Mouse (Mus musculus): ENCODE data around the gene Shb. TPM values are rescaled to one million over a fixed set of nuclear protein-coding genes. Genes with fewer than 3 reads are reported as not detected.

Gene Shb
- total and polyA plus RNA-seq, 2 experiments: 17.1 to 42.1 TPM

- Histone ChIP-seq H3K4me3 (ENCODE audit: insufficient read depth, low read depth, low read length) (no peak overlapping the region), H3K79me2 (ENCODE audit: control insufficient read depth, insufficient read depth, low read length) (peaks cover 4% of the 10 kb centered on the region; the same call in 1 of the 2 replicates), H3K27ac (replicated peaks; ENCODE audit: insufficient read depth, low read depth, low read length) (no peak overlapping the region), H3K4me1 (ENCODE audit: control insufficient read depth, insufficient read depth, low read length) (no peaks in the 10 kb centered on the region), H3K27me3 (ENCODE audit: control insufficient read depth, insufficient read depth, low read length) (no peaks in the 10 kb centered on the region), H3K36me3 (ENCODE audit: control insufficient read depth, insufficient read depth, low read length) (peaks cover 12% of the 10 kb centered on the region), H3K9ac (ENCODE audit: low read depth, low read length) (no peak overlapping the region)
- no peak for DNase-seq (ENCODE audit: extremely low read depth, low read depth, low spot score)
- TF ChIP-seq POLR2A (IDR thresholded peaks at IDR 0.05; ENCODE audit: extremely low read depth, insufficient read depth, low read length): no peak
- TF ChIP-seq CTCF (IDR thresholded peaks at IDR 0.05; ENCODE audit: low read depth, low read length): no peak
- WGBS: 91% methylated on average over 3 of the region's 3 CpGs
Measured at GRCm38 (mm10) chr4:45431316-45431715, 101.0 kb downstream of the Shb start.

- H3K36me3 ChIP-seq (ENCODE audit: control insufficient read depth, insufficient read depth, low read length): peaks cover 12% of the 10 kb centered on the region
- 90% methylated on average over 7 of the region's 7 CpGs for WGBS
- TF ChIP-seq CTCF (IDR thresholded peaks at IDR 0.05; ENCODE audit: low read depth, low read length) (no peak), POLR2A (IDR thresholded peaks at IDR 0.05; ENCODE audit: extremely low read depth, insufficient read depth, low read length) (no peak)
Measured at GRCm38 (mm10) chr4:45429451-45429850, 102.8 kb downstream of the Shb start.

GRCm38 (mm10) chr4:45426724-45427457 lies 105.4 kb downstream of the Shb start:
- Histone ChIP-seq H3K27ac (replicated peaks; ENCODE audit: insufficient read depth, low read depth, low read length) (no peak overlapping the region), H3K36me3 (ENCODE audit: control insufficient read depth, insufficient read depth, low read length) (peaks cover 11% of the 10 kb centered on the region), H3K79me2 (ENCODE audit: control insufficient read depth, insufficient read depth, low read length) (peaks cover 2% of the 10 kb centered on the region; the same call in 1 of the 2 replicates), H3K4me3 (ENCODE audit: insufficient read depth, low read depth, low read length) (no peak overlapping the region), H3K4me1 (ENCODE audit: control insufficient read depth, insufficient read depth, low read length) (no peaks in the 10 kb centered on the region), H3K9ac (ENCODE audit: low read depth, low read length) (no peak overlapping the region), H3K27me3 (ENCODE audit: control insufficient read depth, insufficient read depth, low read length) (no peaks in the 10 kb centered on the region)
- no peak for DNase-seq (ENCODE audit: extremely low read depth, low read depth, low spot score)
- TF ChIP-seq POLR2A (IDR thresholded peaks at IDR 0.05; ENCODE audit: extremely low read depth, insufficient read depth, low read length): no peak
- TF ChIP-seq CTCF (IDR thresholded peaks at IDR 0.05; ENCODE audit: low read depth, low read length): peak; percentile 26; the same call in 1 of the 2 replicates
- 91% methylated on average over 13 of the region's 13 CpGs for WGBS

More at GRCm38 (mm10) chr4:45429451-45429850, 102.8 kb downstream of the Shb start:
- Histone ChIP-seq H3K27me3 (ENCODE audit: control insufficient read depth, insufficient read depth, low read length) (no peaks in the 10 kb centered on the region), H3K9ac (ENCODE audit: low read depth, low read length) (no peak overlapping the region), H3K79me2 (ENCODE audit: control insufficient read depth, insufficient read depth, low read length) (peaks cover 4% of the 10 kb centered on the region; the same call in 1 of the 2 replicates), H3K4me1 (ENCODE audit: control insufficient read depth, insufficient read depth, low read length) (no peaks in the 10 kb centered on the region), H3K4me3 (ENCODE audit: insufficient read depth, low read depth, low read length) (no peak overlapping the region), H3K27ac (replicated peaks; ENCODE audit: insufficient read depth, low read depth, low read length) (no peak overlapping the region)
- DNase-seq (ENCODE audit: extremely low read depth, low read depth, low spot score): no peak

DNA sequence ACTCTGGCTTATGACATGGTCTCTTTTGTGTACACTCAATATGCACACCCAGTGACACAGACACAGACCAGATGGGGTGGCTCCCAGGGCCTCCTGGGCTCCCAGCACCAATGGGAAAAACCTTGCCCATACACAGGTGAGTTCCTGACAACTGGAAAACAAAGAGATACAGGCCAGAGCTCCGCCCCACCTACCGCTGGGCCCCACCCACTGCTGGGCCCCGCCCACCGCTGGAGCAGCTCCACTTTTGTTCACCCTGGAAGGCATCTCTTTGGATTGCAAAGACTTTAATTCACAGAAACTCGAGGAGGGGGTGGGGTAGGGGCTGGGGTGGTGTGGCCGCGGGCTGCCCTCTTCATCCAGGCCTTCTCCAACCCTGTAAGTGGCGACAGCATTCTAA lies 108.9 kb downstream of the Shb start:
- Histone ChIP-seq H3K4me1 (ENCODE audit: control insufficient read depth, insufficient read depth, low read length) (no peaks in the 10 kb centered on the region), H3K27ac (replicated peaks; ENCODE audit: insufficient read depth, low read depth, low read length) (no peak overlapping the region), H3K9ac (ENCODE audit: low read depth, low read length) (no peak overlapping the region), H3K36me3 (ENCODE audit: control insufficient read depth, insufficient read depth, low read length) (peaks cover 2% of the 10 kb centered on the region; the same call in 1 of the 2 replicates), H3K79me2 (ENCODE audit: control insufficient read depth, insufficient read depth, low read length) (no peaks in the 10 kb centered on the region), H3K27me3 (ENCODE audit: control insufficient read depth, insufficient read depth, low read length) (no peaks in the 10 kb centered on the region), H3K4me3 (ENCODE audit: insufficient read depth, low read depth, low read length) (no peak overlapping the region)
- no peak for TF ChIP-seq CTCF (IDR thresholded peaks at IDR 0.05; ENCODE audit: low read depth, low read length)
- TF ChIP-seq POLR2A (IDR thresholded peaks at IDR 0.05; ENCODE audit: extremely low read depth, insufficient read depth, low read length): no peak
- WGBS: 65% methylated on average over 8 of the region's 8 CpGs
- DNase-seq (ENCODE audit: extremely low read depth, low read depth, low spot score): no peak

GRCm38 (mm10) chr4:45422640-45423039 lies 109.6 kb downstream of the Shb start:
- Histone ChIP-seq H3K36me3 (ENCODE audit: control insufficient read depth, insufficient read depth, low read length) (peaks cover 2% of the 10 kb centered on the region; the same call in 1 of the 2 replicates), H3K4me1 (ENCODE audit: control insufficient read depth, insufficient read depth, low read length) (no peaks in the 10 kb centered on the region), H3K27me3 (ENCODE audit: control insufficient read depth, insufficient read depth, low read length) (no peaks in the 10 kb centered on the region), H3K27ac (replicated peaks; ENCODE audit: insufficient read depth, low read depth, low read length) (no peak overlapping the region), H3K4me3 (ENCODE audit: insufficient read depth, low read depth, low read length) (no peak overlapping the region), H3K9ac (ENCODE audit: low read depth, low read length) (no peak overlapping the region), H3K79me2 (ENCODE audit: control insufficient read depth, insufficient read depth, low read length) (no peaks in the 10 kb centered on the region)
- 87% methylated on average over 10 of the region's 10 CpGs for WGBS
- no peak for TF ChIP-seq CTCF (IDR thresholded peaks at IDR 0.05; ENCODE audit: low read depth, low read length)
- no peak for TF ChIP-seq POLR2A (IDR thresholded peaks at IDR 0.05; ENCODE audit: extremely low read depth, insufficient read depth, low read length)
- no peak for DNase-seq (ENCODE audit: extremely low read depth, low read depth, low spot score)

All from liver, adult 2 months (tissue).